Mouse (Mus musculus): ENCODE results near the gene Trove2. TPM values are rescaled to one million over a fixed set of nuclear protein-coding genes. Genes with fewer than 3 reads are reported as not detected.

The Trove2 gene
- polyA plus RNA-seq (2015; fragmentation: Nextera tagmentation; extraction: Ambion mirVana), result 6.7 and 7.8 TPM in 2 replicates

GRCm38 (mm10) chr1:143776446-143777411 is at the start of gene Trove2, which contains the start of gene Uchl5:
Trove2 (minus strand) TSS chr1:143777068.
Uchl5 (plus strand) TSS chr1:143777272.

GRCm38 (mm10) chr1:143716038-143716437 is 60.8 kb downstream of the Trove2 start, which contains the start of gene Glrx2:
Glrx2 (plus strand) TSS chr1:143716338.

GRCm38 (mm10) chr1:143702741-143703262 is 74.1 kb downstream of the Trove2 start, which contains the start of gene Cdc73:
Cdc73 (minus strand) TSS chr1:143702893.

Other genes starting within 250 kb of the Trove2 start
- 0.06 and 0.10 TPM in 2 replicates for gene B3galt2, start 136.4 kb downstream of the Trove2 start, polyA plus RNA-seq (2015; fragmentation: Nextera tagmentation; extraction: Ambion mirVana)
- 13.6 and 17.4 TPM in 2 replicates for gene Cdc73, start 74.2 kb downstream of the Trove2 start, polyA plus RNA-seq (2015; fragmentation: Nextera tagmentation; extraction: Ambion mirVana)
- gene Glrx2, start 60.7 kb downstream of the Trove2 start, polyA plus RNA-seq (2015; fragmentation: Nextera tagmentation; extraction: Ambion mirVana), result 111 and 132 TPM in 2 replicates
- gene Uchl5, start 204 bp upstream of the Trove2 start, polyA plus RNA-seq (2015; fragmentation: Nextera tagmentation; extraction: Ambion mirVana), result 46.1 and 46.8 TPM in 2 replicates
- gene Rgs2, start 227.1 kb upstream of the Trove2 start, polyA plus RNA-seq (2015; fragmentation: Nextera tagmentation; extraction: Ambion mirVana), result 117 and 153 TPM in 2 replicates